Mouse (Mus musculus) urinary bladder, adult 18-20 months (tissue): Measurements from ENCODE around the gene Ankrd65.
"Not testable (repeated sequence)": the region's sequence is repeated elsewhere in the genome, so short reads cannot be mapped to it uniquely, and the experiment has no call there.

ENCODE experiments used
- DNase-seq, 2 experiments: peaks; one replicate each; pipeline ENCODE4 v3.0.0; 2022; ENCODE audit warnings: low spot score in 2 of 2, mixed read lengths in 2 of 2

Ankrd65 gene

GRCm38 (mm10) chr4:155774971-155775740, 15.1 kb upstream of the Ankrd65 start:
- DNase-seq: no peak

GRCm38 (mm10) chr4:155775855-155776254, 14.4 kb upstream of the Ankrd65 start:
- no peak for DNase-seq

GRCm38 (mm10) chr4:155776704-155777335, 13.4 kb upstream of the Ankrd65 start:
- no peak for DNase-seq

- DNase-seq: no peak
These were observed 12.4 kb upstream of the Ankrd65 start for GRCm38 (mm10) chr4:155777816-155778215.

- no peak for DNase-seq
These were observed 10.7 kb upstream of the Ankrd65 start for GRCm38 (mm10) chr4:155779498-155779897.

GRCm38 (mm10) chr4:155780895-155781294, 9.3 kb upstream of the Ankrd65 start:
- no peak for DNase-seq

GRCm38 (mm10) chr4:155783486-155784080, 6.7 kb upstream of the Ankrd65 start:
- no peak for DNase-seq

GRCm38 (mm10) chr4:155784081-155784701, 6.0 kb upstream of the Ankrd65 start:
- DNase-seq: peak; percentile 56 to 83

GRCm38 (mm10) chr4:155785246-155785645, 5.0 kb upstream of the Ankrd65 start:
- DNase-seq: no peak

- no peak for DNase-seq
These were observed 4.4 kb upstream of the Ankrd65 start, which contains the start of gene Tmem88b for GRCm38 (mm10) chr4:155785819-155786218. Tmem88b (minus strand) TSS chr4:155785874.

- no peak for DNase-seq
These were observed 1.9 kb upstream of the Ankrd65 start for GRCm38 (mm10) chr4:155788300-155788699.

GRCm38 (mm10) chr4:155788833-155789232, 1.4 kb upstream of the Ankrd65 start:
- not testable (repeated sequence) for DNase-seq

GRCm38 (mm10) chr4:155790650-155791161, 467 bp downstream of the Ankrd65 start:
- peak; percentile 53 to 65 for DNase-seq

- no peak for DNase-seq
These were observed 1.1 kb downstream of the Ankrd65 start for GRCm38 (mm10) chr4:155791240-155791933.

GRCm38 (mm10) chr4:155793730-155794129, 3.5 kb downstream of the Ankrd65 start:
- DNase-seq: no peak

GRCm38 (mm10) chr4:155802075-155802474, 11.8 kb downstream of the Ankrd65 start:
- DNase-seq: no peak

- no peak for DNase-seq
These were observed 12.6 kb downstream of the Ankrd65 start, which contains the start of gene Mrpl20 for GRCm38 (mm10) chr4:155802741-155803339. Mrpl20 (plus strand) TSS chr4:155802878.

GRCm38 (mm10) chr4:155803340-155804041, 13.3 kb downstream of the Ankrd65 start:
- peak; percentile 92 to 96 for DNase-seq

GRCm38 (mm10) chr4:155807841-155808240, 17.6 kb downstream of the Ankrd65 start:
- DNase-seq: no peak
